9 mouse cellular contexts compared by ENCODE assay signal in the genomic region with DNA sequence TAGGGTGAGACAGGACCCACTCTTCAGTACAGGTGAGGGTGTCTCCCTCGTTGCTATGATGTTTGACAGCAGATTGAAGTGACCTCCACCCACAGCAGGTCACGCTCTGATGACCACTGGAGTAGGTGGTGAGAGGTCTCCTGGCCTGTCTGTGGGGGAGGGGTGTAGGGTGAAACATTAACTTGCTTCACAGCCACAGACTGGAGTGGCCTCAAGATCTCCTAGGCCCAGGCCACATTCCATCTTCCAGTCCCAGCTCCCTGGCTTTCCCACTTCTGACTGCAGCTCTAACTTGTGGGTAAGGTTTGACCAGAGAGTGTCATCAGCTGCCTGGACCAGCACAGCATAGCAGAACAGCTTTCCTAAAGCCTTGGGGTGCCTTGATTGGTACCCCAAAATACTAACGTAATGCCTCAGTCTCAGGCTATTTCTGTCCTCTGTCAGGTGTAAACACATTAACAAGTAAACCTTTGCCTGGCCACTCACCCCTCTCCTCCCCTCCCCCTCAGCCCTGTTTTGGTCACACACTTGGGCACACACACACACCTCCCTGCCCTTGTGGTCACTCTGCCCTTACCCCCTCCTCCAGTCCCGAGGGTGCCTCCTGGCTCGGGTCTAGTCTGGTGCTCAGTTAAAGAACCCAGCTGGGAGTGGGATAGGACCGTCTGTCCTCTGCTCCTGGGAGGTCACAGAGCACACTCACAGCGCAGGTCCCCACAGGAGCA. TPM values are rescaled to one million over a fixed set of nuclear protein-coding genes. Genes with fewer than 3 reads are reported as not detected.
DNase-seq lines count a peak whose midpoint lies in the region; ATAC-seq and TF ChIP-seq lines count a peak whose summit lies in the region.
"Had no signal": no experiment of that assay in that cellular context is flagged by ENCODE, and none has a peak within 500 bp of the region (broad histone marks: within the 10 kb centered on the region; RNA-seq: fewer than 3 reads in every experiment).

A gene (plus strand): TSS at position 235 of the 725 bp plus-strand sequence.

- WGBS in liver, embryonic 14.5 days (ENCODE audit: insufficient replicate concordance) = 48% methylated on average over 7 of the region's 7 CpGs
- 61% methylated on average over 7 of the region's 7 CpGs for WGBS in hindbrain, postnatal 0 days

- peak; percentile 70 for ATAC-seq in liver, embryonic 14.5 days (ENCODE audit: insufficient read depth)
- no peak for ATAC-seq in hindbrain, postnatal 0 days

- H3K4me2 ChIP-seq in liver, embryonic 14.5 days (ENCODE audit: low read depth) = peak within 1 kb of the TSS; percentile 22; the same call in 1 of the 2 replicates
- H3K4me2 ChIP-seq in hindbrain, postnatal 0 days (ENCODE audit: low read depth, low read length) = no peak within 1 kb of the TSS
- H3K4me2 ChIP-seq: neural tube, embryonic 12.5 days had no signal

- H3K27me3 ChIP-seq in liver, embryonic 14.5 days (ENCODE audit: control insufficient read depth, insufficient read depth, low read length) = peaks cover 16% of the 10 kb centered on the region
- no peaks in the 10 kb centered on the region; the same call in 1 of the 2 replicates for H3K27me3 ChIP-seq in hindbrain, postnatal 0 days (ENCODE audit: insufficient read depth, low read length)

- H3K36me3 ChIP-seq in liver, embryonic 14.5 days (replicated peaks; ENCODE audit: control insufficient read depth, insufficient read depth, low read depth) = no peaks in the 10 kb centered on the region
- no peaks in the 10 kb centered on the region for H3K36me3 ChIP-seq in hindbrain, postnatal 0 days (ENCODE audit: insufficient read depth, low read length)
- H3K36me3 ChIP-seq: neural tube, embryonic 12.5 days had no signal

- H3K9ac ChIP-seq in liver, embryonic 14.5 days (replicated peaks) = no peak within 1 kb of the TSS
- H3K9ac ChIP-seq in hindbrain, postnatal 0 days (replicated peaks; ENCODE audit: low read length) = no peak within 1 kb of the TSS
- H3K9ac ChIP-seq: neural tube, embryonic 12.5 days had no signal

- peak within 1 kb of the TSS; percentile 5; the same call in 1 of the 2 replicates for H3K27ac ChIP-seq in liver, embryonic 14.5 days
- H3K27ac ChIP-seq in hindbrain, postnatal 0 days = no peak within 1 kb of the TSS
- H3K27ac ChIP-seq: neural tube, embryonic 12.5 days had no signal

- H3K4me3 ChIP-seq in liver, embryonic 14.5 days (ENCODE audit: insufficient read depth in 1 of 2, low read depth in 2 of 2, low read length in 2 of 2) = 0 out of 4 replicates have a peak within 1 kb of the TSS, but pooled peaks of 1 of the 2 experiments have one; percentile 12
- no peak within 1 kb of the TSS for H3K4me3 ChIP-seq in hindbrain, postnatal 0 days (ENCODE audit: low read length)
- H3K4me3 ChIP-seq: neural tube, embryonic 12.5 days had no signal

- H3K4me1 ChIP-seq in liver, embryonic 14.5 days (replicated peaks; ENCODE audit: control insufficient read depth in 2 of 2, insufficient read depth in 2 of 2, low read length in 1 of 2) = no peaks in the 10 kb centered on the region
- H3K4me1 ChIP-seq in hindbrain, postnatal 0 days (ENCODE audit: insufficient read depth, low read length) = no peaks in the 10 kb centered on the region
- H3K4me1 ChIP-seq: neural tube, embryonic 12.5 days had no signal

- TF ChIP-seq EP300 in liver, embryonic 14.5 days (IDR thresholded peaks at IDR 0.05; ENCODE audit: low read depth) = no peak

- DNase-seq in right cerebral cortex, postnatal 14 days = peak; percentile 3
- no peak for DNase-seq in right cerebral cortex, postnatal 10 days (ENCODE audit: low spot score in 2 of 2)
- DNase-seq in kidney, adult 9 months = peak; percentile 98
- DNase-seq in liver, embryonic 14.5 days (ENCODE audit: low read depth in 3 of 3, low spot score in 3 of 3) = peak in 1 of 3 experiments; percentile 22
- DNase-seq in yolk sac, embryonic 10.5 days (ENCODE audit: low spot score) = peak; percentile 89
- DNase-seq in MN1 (ENCODE audit: low spot score) = no peak
- DNase-seq in hindbrain, postnatal 0 days (ENCODE audit: low spot score) = no peak
- DNase-seq: right cerebral cortex, postnatal 4 days had no signal

- no peaks in the 10 kb centered on the region for H3K9me3 ChIP-seq in liver, embryonic 14.5 days (ENCODE audit: control insufficient read depth, low read length)
- no peaks in the 10 kb centered on the region for H3K9me3 ChIP-seq in hindbrain, postnatal 0 days (ENCODE audit: low read length)
- H3K9me3 ChIP-seq: neural tube, embryonic 12.5 days had no signal

- no peak for TF ChIP-seq CTCF in liver, embryonic 14.5 days (IDR thresholded peaks at IDR 0.05; ENCODE audit: low read depth)
- TF ChIP-seq CTCF in hindbrain, postnatal 0 days (IDR thresholded peaks at IDR 0.05; ENCODE audit: low read depth) = no peak

RNA-seq across cellular contexts. Expression of the gene that starts here (rescaled TPM):
- 1.6 TPM in 2 replicates for polyA plus RNA-seq in liver, embryonic 14.5 days (2012; rRNA removed)
- polyA plus RNA-seq in liver, embryonic 14.5 days (2014; fragmentation: Nextera tagmentation; extraction: Ambion mirVana) = 0.34 and 0.74 TPM in 2 replicates
- total RNA-seq in hindbrain, postnatal 0 days (2014; rRNA removed) = 0.26 and 0.72 TPM in 2 replicates
- 0.20 and 0.31 TPM in 2 replicates for polyA plus RNA-seq in hindbrain, postnatal 0 days (2015; fragmentation: Nextera tagmentation; extraction: Ambion mirVana)

Comparison
In these comparisons a context has a peak if more than half of its experiments do, and no peak if none do; other contexts are left out.
1. DNase-seq: peak in right cerebral cortex, postnatal 14 days (single experiment), kidney, adult 9 months (single experiment) and yolk sac, embryonic 10.5 days (single experiment); none in right cerebral cortex, postnatal 10 days (0 of 2), MN1 (single experiment) and hindbrain, postnatal 0 days (single experiment).